Mouse (Mus musculus): ENCODE measurements at regions not wholly inside any gene's neighbourhood (a gene's known extent, or its start where the extent isn't known, plus 50 kb on each side); places are given as distances from the start of the nearest gene placed in this dataset.
A peak's percentile ranks its signal among the peaks of the same experiment; 100 is the strongest.

DNA sequence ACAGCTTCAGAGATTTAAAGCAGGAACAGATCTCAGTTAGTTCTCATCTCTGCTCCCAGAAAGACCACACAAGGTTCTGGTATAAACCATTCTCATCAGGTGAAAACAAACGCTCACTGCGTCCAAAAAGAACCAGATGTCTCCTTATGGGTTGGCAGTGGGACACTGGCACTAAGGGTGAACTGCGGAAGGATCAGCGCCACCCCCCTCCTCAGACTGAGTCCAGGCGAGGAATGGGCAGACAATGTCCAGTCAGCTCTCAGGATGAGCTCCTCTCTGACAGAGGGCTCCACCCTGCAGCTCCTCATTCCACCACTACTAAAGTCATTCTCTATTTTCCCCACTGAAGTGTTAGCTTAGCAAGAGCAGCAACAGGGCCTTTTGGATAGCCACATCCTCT is 138.3 kb downstream of the Trim29 start:
- Histone ChIP-seq H3K27ac (ENCODE audit: control insufficient read depth, insufficient read depth, low read depth, low read length) (no peak overlapping the region), H3K4me1 (ENCODE audit: control insufficient read depth, insufficient read depth, low read length) (no peaks in the 10 kb centered on the region), H3K4me3 (ENCODE audit: control insufficient read depth, low read depth, low read length) (no peak overlapping the region), H3K27me3 (ENCODE audit: control insufficient read depth, insufficient read depth, low read length) (no peaks in the 10 kb centered on the region), H3K36me3 (ENCODE audit: control insufficient read depth, insufficient read depth, low read length) (no peaks in the 10 kb centered on the region)
- TF ChIP-seq POLR2A (IDR thresholded peaks at IDR 0.05; ENCODE audit: control insufficient read depth, low read depth, low read length) (no peak), CTCF (IDR thresholded peaks at IDR 0.05; ENCODE audit: control insufficient read depth, insufficient read depth, insufficient replicate concordance, low read depth, low read length) (no peak)

GRCm38 (mm10) chr9:43453953-43454582 is 143.4 kb downstream of the Trim29 start:
- no peak overlapping the region for H3K27ac ChIP-seq (ENCODE audit: control insufficient read depth, insufficient read depth, low read depth, low read length)
- H3K4me1 ChIP-seq (ENCODE audit: control insufficient read depth, insufficient read depth, low read length) = no peaks in the 10 kb centered on the region
- H3K27me3 ChIP-seq (ENCODE audit: control insufficient read depth, insufficient read depth, low read length) = no peaks in the 10 kb centered on the region
- no peak for TF ChIP-seq CTCF (IDR thresholded peaks at IDR 0.05; ENCODE audit: control insufficient read depth, insufficient read depth, insufficient replicate concordance, low read depth, low read length)
- no peaks in the 10 kb centered on the region for H3K36me3 ChIP-seq (ENCODE audit: control insufficient read depth, insufficient read depth, low read length)
- no peak overlapping the region for H3K4me3 ChIP-seq (ENCODE audit: control insufficient read depth, low read depth, low read length)

DNA sequence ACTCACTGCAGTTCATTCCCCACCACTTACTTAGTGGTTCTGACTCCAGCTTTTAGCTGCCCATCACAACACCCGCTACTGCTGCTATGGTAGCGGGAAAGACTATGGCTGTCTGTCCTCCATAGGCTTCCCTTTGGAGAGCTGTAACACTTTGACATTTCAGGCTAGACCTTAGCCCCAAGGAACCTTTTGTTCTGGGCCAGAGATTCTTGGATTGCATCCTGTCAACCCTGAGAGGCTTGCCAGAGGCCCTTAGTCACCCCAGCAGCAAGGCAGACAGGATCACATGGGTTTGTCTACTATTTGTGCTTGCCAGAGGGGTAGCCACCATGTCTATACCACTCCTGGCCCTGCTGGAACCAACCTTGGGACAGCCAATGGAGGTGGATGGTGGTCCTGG is 147.1 kb downstream of the Trim29 start:
- H3K4me3 ChIP-seq (ENCODE audit: control insufficient read depth, low read depth, low read length) = no peak overlapping the region
- no peaks in the 10 kb centered on the region for H3K4me1 ChIP-seq (ENCODE audit: control insufficient read depth, insufficient read depth, low read length)
- no peaks in the 10 kb centered on the region for H3K27me3 ChIP-seq (ENCODE audit: control insufficient read depth, insufficient read depth, low read length)
- H3K27ac ChIP-seq (ENCODE audit: control insufficient read depth, insufficient read depth, low read depth, low read length) = no peak overlapping the region
- TF ChIP-seq POLR2A (IDR thresholded peaks at IDR 0.05; ENCODE audit: control insufficient read depth, low read depth, low read length) (no peak), CTCF (IDR thresholded peaks at IDR 0.05; ENCODE audit: control insufficient read depth, insufficient read depth, insufficient replicate concordance, low read depth, low read length) (no peak)
- no peaks in the 10 kb centered on the region for H3K36me3 ChIP-seq (ENCODE audit: control insufficient read depth, insufficient read depth, low read length)

GRCm38 (mm10) chr9:43461131-43461530 is 150.5 kb downstream of the Trim29 start:
- Histone ChIP-seq H3K36me3 (ENCODE audit: control insufficient read depth, insufficient read depth, low read length) (no peaks in the 10 kb centered on the region), H3K4me3 (ENCODE audit: control insufficient read depth, low read depth, low read length) (peak overlapping the region; percentile 39; the same call in 1 of the 2 replicates), H3K4me1 (ENCODE audit: control insufficient read depth, insufficient read depth, low read length) (no peaks in the 10 kb centered on the region), H3K27me3 (ENCODE audit: control insufficient read depth, insufficient read depth, low read length) (no peaks in the 10 kb centered on the region), H3K27ac (ENCODE audit: control insufficient read depth, insufficient read depth, low read depth, low read length) (no peak overlapping the region)
- TF ChIP-seq POLR2A (IDR thresholded peaks at IDR 0.05; ENCODE audit: control insufficient read depth, low read depth, low read length) = no peak
- no peak for TF ChIP-seq CTCF (IDR thresholded peaks at IDR 0.05; ENCODE audit: control insufficient read depth, insufficient read depth, insufficient replicate concordance, low read depth, low read length)

- H3K27ac ChIP-seq (ENCODE audit: control insufficient read depth, insufficient read depth, low read depth, low read length) = no peak overlapping the region
- H3K4me3 ChIP-seq (ENCODE audit: control insufficient read depth, low read depth, low read length) = no peak overlapping the region
- TF ChIP-seq CTCF (IDR thresholded peaks at IDR 0.05; ENCODE audit: control insufficient read depth, insufficient read depth, insufficient replicate concordance, low read depth, low read length) (no peak), POLR2A (IDR thresholded peaks at IDR 0.05; ENCODE audit: control insufficient read depth, low read depth, low read length) (no peak)
- no peaks in the 10 kb centered on the region for H3K4me1 ChIP-seq (ENCODE audit: control insufficient read depth, insufficient read depth, low read length)
- H3K36me3 ChIP-seq (ENCODE audit: control insufficient read depth, insufficient read depth, low read length) = no peaks in the 10 kb centered on the region
- H3K27me3 ChIP-seq (ENCODE audit: control insufficient read depth, insufficient read depth, low read length) = no peaks in the 10 kb centered on the region
Measured at GRCm38 (mm10) chr9:43463445-43464090, 152.9 kb downstream of the Trim29 start.

- no peak for TF ChIP-seq CTCF (IDR thresholded peaks at IDR 0.05; ENCODE audit: control insufficient read depth, insufficient read depth, insufficient replicate concordance, low read depth, low read length)
- H3K27me3 ChIP-seq (ENCODE audit: control insufficient read depth, insufficient read depth, low read length) = no peaks in the 10 kb centered on the region
- no peak overlapping the region for H3K27ac ChIP-seq (ENCODE audit: control insufficient read depth, insufficient read depth, low read depth, low read length)
- no peaks in the 10 kb centered on the region for H3K36me3 ChIP-seq (ENCODE audit: control insufficient read depth, insufficient read depth, low read length)
- no peak overlapping the region for H3K4me3 ChIP-seq (ENCODE audit: control insufficient read depth, low read depth, low read length)
- H3K4me1 ChIP-seq (ENCODE audit: control insufficient read depth, insufficient read depth, low read length) = no peaks in the 10 kb centered on the region
Measured at GRCm38 (mm10) chr9:43465129-43465528, 154.5 kb downstream of the Trim29 start.

DNA sequence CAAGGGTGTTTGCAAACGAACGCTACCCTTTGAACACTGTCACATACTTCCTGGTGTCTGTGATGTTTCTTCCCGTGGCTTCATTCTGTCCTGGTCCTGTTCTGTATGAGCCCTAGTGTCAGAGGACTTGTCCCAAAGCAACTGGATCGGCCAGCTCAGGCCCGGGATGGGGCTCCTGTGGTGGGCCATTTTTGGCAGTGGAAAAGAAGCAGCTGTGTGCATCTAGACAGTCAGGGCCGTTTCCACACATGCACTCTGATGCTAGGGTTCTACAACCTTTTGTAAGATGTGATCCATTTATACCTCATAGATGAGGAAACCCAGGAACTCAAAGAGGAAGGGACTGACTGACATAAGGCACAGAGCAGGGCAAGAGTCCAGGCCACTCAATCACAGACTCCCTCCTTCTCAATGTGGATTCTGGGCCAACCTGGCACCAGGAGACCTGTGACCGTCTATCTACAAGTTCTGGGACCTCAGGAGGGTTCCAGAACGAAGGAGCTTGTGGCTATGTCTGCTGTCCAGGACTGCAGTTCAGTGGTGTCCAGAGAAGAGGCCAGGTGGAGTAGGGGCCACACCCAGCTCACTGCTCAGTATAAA is 155.2 kb downstream of the Trim29 start:
- Histone ChIP-seq H3K36me3 (ENCODE audit: control insufficient read depth, insufficient read depth, low read length) (no peaks in the 10 kb centered on the region), H3K27ac (ENCODE audit: control insufficient read depth, insufficient read depth, low read depth, low read length) (no peak overlapping the region), H3K4me1 (ENCODE audit: control insufficient read depth, insufficient read depth, low read length) (no peaks in the 10 kb centered on the region), H3K27me3 (ENCODE audit: control insufficient read depth, insufficient read depth, low read length) (no peaks in the 10 kb centered on the region), H3K4me3 (ENCODE audit: control insufficient read depth, low read depth, low read length) (no peak overlapping the region)
- TF ChIP-seq CTCF (IDR thresholded peaks at IDR 0.05; ENCODE audit: control insufficient read depth, insufficient read depth, insufficient replicate concordance, low read depth, low read length) (no peak), POLR2A (IDR thresholded peaks at IDR 0.05; ENCODE audit: control insufficient read depth, low read depth, low read length) (no peak)
